In the genomic region with DNA sequence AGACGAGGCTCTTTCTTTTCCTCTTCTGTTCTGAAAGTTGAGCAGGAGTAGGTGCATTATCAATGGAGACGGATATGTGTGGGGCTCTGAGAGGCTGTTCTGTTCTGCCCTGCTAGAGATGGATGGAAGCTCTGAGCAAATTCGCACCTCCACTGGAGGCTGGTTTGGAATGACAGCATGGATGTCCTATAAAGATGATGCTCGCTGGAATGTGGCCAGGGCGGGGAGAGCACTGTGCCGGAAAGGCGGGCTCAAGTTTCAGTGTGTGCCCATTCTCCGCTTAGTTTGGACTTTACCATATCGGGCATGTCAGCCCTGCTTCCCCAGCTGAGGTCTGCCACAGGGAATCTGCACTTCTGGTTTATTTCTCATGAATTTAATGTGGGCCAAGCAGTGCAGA, we compare ENCODE assay signal across 14 mouse cellular contexts. TPM values are rescaled to one million over a fixed set of nuclear protein-coding genes. Genes with fewer than 3 reads are reported as not detected.
"Had no signal": no experiment of that assay in that cellular context is flagged by ENCODE, and none has a peak within 500 bp of the region (broad histone marks: within the 10 kb centered on the region; RNA-seq: fewer than 3 reads in every experiment).

No protein-coding gene starts in this region.

- DNase-seq: kidney, adult 9 months; kidney, postnatal 25 days; lung, adult 18-20 months; right cerebral cortex, adult 18-20 months; right cerebral cortex, postnatal 25 days; thymus, adult 18-20 months; thymus, postnatal 14 days had no signal

- ATAC-seq: midbrain, embryonic 16.5 days had no signal

- H3K27me3 ChIP-seq: limb, embryonic 13.5 days; midbrain, embryonic 12.5 days; neural tube, embryonic 13.5 days had no signal

- H3K36me3 ChIP-seq: limb, embryonic 13.5 days; midbrain, embryonic 12.5 days; neural tube, embryonic 13.5 days had no signal

- H3K9me3 ChIP-seq: limb, embryonic 13.5 days; midbrain, embryonic 12.5 days; neural tube, embryonic 13.5 days had no signal

- H3K9ac ChIP-seq: limb, embryonic 13.5 days; liver, embryonic 14.5 days; midbrain, embryonic 12.5 days; neural tube, embryonic 13.5 days had no signal

- H3K27ac ChIP-seq: limb, embryonic 13.5 days; liver, embryonic 14.5 days; midbrain, embryonic 12.5 days; neural tube, embryonic 13.5 days had no signal

- H3K4me3 ChIP-seq: limb, embryonic 13.5 days; midbrain, embryonic 12.5 days; neural tube, embryonic 13.5 days had no signal

- H3K4me2 ChIP-seq: limb, embryonic 13.5 days; midbrain, embryonic 12.5 days; neural tube, embryonic 13.5 days had no signal

RNA-seq across cellular contexts. Expression of gene Plpp4, which starts 35.9 kb away (rescaled TPM):
- polyA plus RNA-seq: liver, adult 2 months; small intestine, adult 2 months had no signal
